Comparison of ENCODE assay signal across 22 mouse cellular contexts in genomic region chr10:69431101-69431500, GRCm38 (mm10). TPM values are rescaled to one million over a fixed set of nuclear protein-coding genes. Genes with fewer than 3 reads are reported as not detected.
DNase-seq lines count a peak whose midpoint lies in the region; ATAC-seq and TF ChIP-seq lines count a peak whose summit lies in the region.
"Had no signal": no experiment of that assay in that cellular context is flagged by ENCODE, and none has a peak within 500 bp of the region (broad histone marks: within the 10 kb centered on the region; RNA-seq: fewer than 3 reads in every experiment).

No protein-coding gene starts in this region.

- no peak for TF ChIP-seq CTCF in lung, embryonic 14.5 days (IDR thresholded peaks at IDR 0.05; ENCODE audit: low read depth)

- no peaks in the 10 kb centered on the region for H3K9me3 ChIP-seq in lung, embryonic 14.5 days (ENCODE audit: low read depth, low read length)
- no peaks in the 10 kb centered on the region for H3K9me3 ChIP-seq in hindbrain, embryonic 14.5 days (ENCODE audit: control insufficient read depth, low read length)
- H3K9me3 ChIP-seq: embryonic facial prominence, embryonic 13.5 days; forebrain, embryonic 13.5 days; forebrain, embryonic 15.5 days had no signal

- WGBS in lung, embryonic 14.5 days: 63% methylated on average over 7 of the region's 7 CpGs
- WGBS in hindbrain, embryonic 14.5 days: 88% methylated on average over 7 of the region's 7 CpGs

- no peaks in the 10 kb centered on the region for H3K4me1 ChIP-seq in lung, embryonic 14.5 days (ENCODE audit: insufficient read depth)
- H3K4me1 ChIP-seq in hindbrain, embryonic 14.5 days (replicated peaks; ENCODE audit: control insufficient read depth, insufficient read depth, low read length): no peaks in the 10 kb centered on the region
- H3K4me1 ChIP-seq: forebrain, embryonic 13.5 days; forebrain, embryonic 15.5 days had no signal

- no peak overlapping the region for H3K27ac ChIP-seq in lung, embryonic 14.5 days (ENCODE audit: low read depth)
- no peak overlapping the region for H3K27ac ChIP-seq in hindbrain, embryonic 14.5 days
- H3K27ac ChIP-seq: embryonic facial prominence, embryonic 13.5 days; forebrain, embryonic 13.5 days; forebrain, embryonic 15.5 days had no signal

- no peak for ATAC-seq in lung, embryonic 14.5 days (ENCODE audit: insufficient read depth)
- no peak for ATAC-seq in hindbrain, embryonic 14.5 days (ENCODE audit: low FRiP score)
- ATAC-seq: CD4-positive, CD25-positive, alpha-beta regulatory T cell, adult 4 months; forebrain, embryonic 13.5 days; forebrain, embryonic 15.5 days; forebrain, postnatal 0 days had no signal

- H3K27me3 ChIP-seq in lung, embryonic 14.5 days (ENCODE audit: insufficient read depth, low read length): no peaks in the 10 kb centered on the region
- no peaks in the 10 kb centered on the region for H3K27me3 ChIP-seq in hindbrain, embryonic 14.5 days (ENCODE audit: control insufficient read depth, insufficient read depth, low read length)
- H3K27me3 ChIP-seq: CH12.LX; embryonic facial prominence, embryonic 13.5 days; forebrain, embryonic 13.5 days; forebrain, embryonic 15.5 days had no signal

- no peak overlapping the region for H3K4me2 ChIP-seq in lung, embryonic 14.5 days
- H3K4me2 ChIP-seq in hindbrain, embryonic 14.5 days (replicated peaks): no peak overlapping the region
- H3K4me2 ChIP-seq: embryonic facial prominence, embryonic 13.5 days; forebrain, embryonic 13.5 days; forebrain, embryonic 15.5 days had no signal

- no peaks in the 10 kb centered on the region for H3K36me3 ChIP-seq in lung, embryonic 14.5 days (ENCODE audit: insufficient read depth)
- H3K36me3 ChIP-seq in hindbrain, embryonic 14.5 days (replicated peaks; ENCODE audit: control insufficient read depth, insufficient read depth): no peaks in the 10 kb centered on the region
- H3K36me3 ChIP-seq: embryonic facial prominence, embryonic 13.5 days; forebrain, embryonic 15.5 days; G1E had no signal

- intact Hi-C loops in left cerebral cortex, postnatal 36 days (cut with DNase I): no loop called here

- H3K4me3 ChIP-seq in lung, embryonic 14.5 days (ENCODE audit: low read depth, low read length): no peak overlapping the region
- no peak overlapping the region for H3K4me3 ChIP-seq in hindbrain, embryonic 14.5 days (replicated peaks; ENCODE audit: low read length)
- H3K4me3 ChIP-seq: embryonic facial prominence, embryonic 13.5 days; forebrain, embryonic 13.5 days; forebrain, embryonic 15.5 days had no signal

- no peak overlapping the region for H3K9ac ChIP-seq in lung, embryonic 14.5 days
- no peak overlapping the region for H3K9ac ChIP-seq in hindbrain, embryonic 14.5 days
- H3K9ac ChIP-seq: embryonic facial prominence, embryonic 13.5 days; forebrain, embryonic 13.5 days; forebrain, embryonic 15.5 days; forebrain, postnatal 0 days had no signal

- DNase-seq in cerebellum, postnatal 14 days: peak; percentile 27 to 31
- no peak for DNase-seq in cerebellum, adult 9-10 months
- peak; percentile 57 for DNase-seq in lung, embryonic 14.5 days
- no peak for DNase-seq in lung, postnatal 10 days
- peak; percentile 18 for DNase-seq in NIH3T3 (ENCODE audit: low read depth)
- DNase-seq in left cerebral cortex, postnatal 36 days (ENCODE audit: low spot score in 2 of 2): no peak
- DNase-seq in hindbrain, embryonic 14.5 days (ENCODE audit: low spot score): no peak
- DNase-seq: adrenal gland, adult 8-10 months; adrenal gland, postnatal 14 days; adrenal gland, postnatal 36 days; B cell, adult 2 months; cerebellum, adult 11 months; cerebellum, adult 18-20 months; cerebellum, adult 8-10 months; cerebellum, postnatal 25 days; forebrain, postnatal 0 days had no signal

RNA-seq across cellular contexts. Expression of gene Ank3, which starts 32.5 kb away (rescaled TPM):
- polyA plus RNA-seq in lung, embryonic 14.5 days (2014; fragmentation: Nextera tagmentation; extraction: Ambion mirVana): 16.2 and 17.5 TPM in 2 replicates
- total RNA-seq in left cerebral cortex, postnatal 36 days (2021): 100 to 1,000 TPM; 498 to 546 TPM
- 127 and 136 TPM in 2 replicates for polyA plus RNA-seq in hindbrain, embryonic 14.5 days (2014; fragmentation: Nextera tagmentation; extraction: Ambion mirVana)
- polyA plus RNA-seq: G1E had no signal

Comparison
In these comparisons a context has a peak if more than half of its experiments do, and no peak if none do; other contexts are left out.
1. DNase-seq: peak in cerebellum, postnatal 14 days (2 of 2), lung, embryonic 14.5 days (single experiment) and NIH3T3 (single experiment); none in cerebellum, adult 9-10 months (single experiment), lung, postnatal 10 days (single experiment), left cerebral cortex, postnatal 36 days (0 of 2) and hindbrain, embryonic 14.5 days (single experiment).